Mouse (Mus musculus) mouse embryonic stem cell (cell line): ENCODE results near the gene Rpl6.

ENCODE experiments used
- in situ Hi-C, 2 experiments: fragments of 300-500 bp; cut with MboI; formaldehyde crosslinking; loops; 1 replicate in 1 of 2; 3 replicates in 1 of 2; pipeline ENCODE4 v1.14.3; 2019 to 2020; ENCODE audit warnings: low sequenced_read_pairs in 2 of 2, low pct_unique_long_range_greater_than_20kb in 1 of 2, mixed read lengths in 1 of 2; ENCODE audit not compliant: unreplicated experiment in 1 of 2

Rpl6 gene

GRCm38 (mm10) chr5:121204132-121205089 is at the start of gene Rpl6:
Gene Rpl6 (plus strand): TSS chr5:121204481.
- in situ Hi-C loops: no loop called here

GRCm38 (mm10) chr5:121156121-121156520 is 48.2 kb upstream of the Rpl6 start:
- in situ Hi-C loops: no loop called here

- in situ Hi-C loops: no loop called here
These were observed 47.3 kb upstream of the Rpl6 start for GRCm38 (mm10) chr5:121157017-121157416.

GRCm38 (mm10) chr5:121157489-121157888 is 46.8 kb upstream of the Rpl6 start:
- in situ Hi-C loops: no loop called here

- in situ Hi-C loops: no loop called here
These were observed 45.3 kb upstream of the Rpl6 start for GRCm38 (mm10) chr5:121158966-121159365.

- in situ Hi-C loops: no loop called here
These were observed 42.0 kb upstream of the Rpl6 start for GRCm38 (mm10) chr5:121162285-121162684.

GRCm38 (mm10) chr5:121162923-121163322 is 41.4 kb upstream of the Rpl6 start:
- in situ Hi-C loops: no loop called here

- in situ Hi-C loops: no loop called here
These were observed 37.4 kb upstream of the Rpl6 start for GRCm38 (mm10) chr5:121166884-121167283.

- in situ Hi-C loops: no loop called here
These were observed 34.7 kb upstream of the Rpl6 start for GRCm38 (mm10) chr5:121169588-121169987.

- in situ Hi-C loops: no loop called here
These were observed 31.4 kb upstream of the Rpl6 start for GRCm38 (mm10) chr5:121172835-121173234.

- in situ Hi-C loops: no loop called here
These were observed 25.0 kb upstream of the Rpl6 start for GRCm38 (mm10) chr5:121179077-121179857.

GRCm38 (mm10) chr5:121183269-121183668 is 21.0 kb upstream of the Rpl6 start:
- in situ Hi-C loops: no loop called here

- in situ Hi-C loops: no loop called here
These were observed 19.9 kb upstream of the Rpl6 start for GRCm38 (mm10) chr5:121184375-121184774.

- in situ Hi-C loops: no loop called here
These were observed 19.2 kb upstream of the Rpl6 start for GRCm38 (mm10) chr5:121184945-121185551.

- in situ Hi-C loops: no loop called here
These were observed 16.7 kb upstream of the Rpl6 start for GRCm38 (mm10) chr5:121187580-121188001.

- in situ Hi-C loops: no loop called here
These were observed 16.0 kb upstream of the Rpl6 start for GRCm38 (mm10) chr5:121188265-121188664.

- in situ Hi-C loops: no loop called here
These were observed 15.1 kb upstream of the Rpl6 start for GRCm38 (mm10) chr5:121189182-121189581.

- in situ Hi-C loops: no loop called here
These were observed 14.0 kb upstream of the Rpl6 start for GRCm38 (mm10) chr5:121190210-121190835.
